Mouse (Mus musculus) liver, embryonic 15.5 days (tissue): ENCODE results near the gene Secisbp2. TPM values are rescaled to one million over a fixed set of nuclear protein-coding genes. Genes with fewer than 3 reads are reported as not detected.
"Not testable (repeated sequence)": the region's sequence is repeated elsewhere in the genome, so short reads cannot be mapped to it uniquely, and the experiment has no call there.

Experiments used
- ATAC-seq: fragments of 200-750 bp; cut with Nextera tagmentation; 2 replicates; pipeline ENCODE4 v1.8.0; 2017; ENCODE audit warnings: moderate number of reproducible peaks, mild to moderate bottlenecking, moderate library complexity; ENCODE audit not compliant: insufficient read depth
- H3K27ac ChIP-seq: fragments of 300-500 bp; sonication (generic); replicated peaks from 2 replicates; pipeline ENCODE4 v1.5.1; 2015; ENCODE audit warnings: mild to moderate bottlenecking, inconsistent platforms
- H3K27me3 ChIP-seq: fragments of 300-500 bp; sonication (generic); 2 replicates; pipeline ENCODE4 v1.6.1; 2015; ENCODE audit warnings: mild to moderate bottlenecking, inconsistent platforms
- H3K36me3 ChIP-seq: fragments of 300-500 bp; sonication (generic); replicated peaks from 2 replicates; pipeline ENCODE4 v1.6.1; 2015; ENCODE audit warnings: moderate library complexity, mild to moderate bottlenecking, inconsistent platforms
- H3K4me1 ChIP-seq: fragments of 300-500 bp; sonication (generic); replicated peaks from 2 replicates; pipeline ENCODE4 v1.6.1; 2015; ENCODE audit warnings: inconsistent platforms
- H3K4me2 ChIP-seq: fragments of 300-500 bp; sonication (generic); 2 replicates; pipeline ENCODE4 v1.6.1; 2015; ENCODE audit warnings: moderate library complexity, mild to moderate bottlenecking, inconsistent platforms
- H3K4me3 ChIP-seq: fragments of 300-500 bp; sonication (generic); replicated peaks from 2 replicates; pipeline ENCODE4 v1.5.1; 2015; ENCODE audit warnings: mild to moderate bottlenecking, inconsistent platforms
- H3K9ac ChIP-seq: fragments of 300-500 bp; sonication (generic); 2 replicates; pipeline ENCODE4 v1.6.1; 2015; ENCODE audit warnings: moderate library complexity, mild to moderate bottlenecking, inconsistent platforms
- H3K9me3 ChIP-seq: fragments of 300-500 bp; sonication (generic); replicated peaks from 2 replicates; pipeline ENCODE4 v1.6.1; 2016; ENCODE audit warnings: inconsistent platforms
- WGBS: fragments of 180-500 bp; shearing (Covaris S2); methylation state at CpG from one replicate; pipeline ENCODE4 v1.1.7; 2015; ENCODE audit warnings: mixed read lengths; ENCODE audit not compliant: insufficient replicate concordance; 5-methylcytosine and 5-hydroxymethylcytosine counted together
- polyA plus RNA-seq: library from polyadenylated mRNA; unstranded; fragments of >200 nt; fragmentation: Nextera tagmentation; extraction: Ambion mirVana; gene quantifications from 2 replicates; pipeline ENCODE4 v1.2.1, GENCODE M21; 2015

Gene Secisbp2
- polyA plus RNA-seq, 1 experiment from 2014 or later: 13.0 TPM

GRCm38 (mm10) chr13:51618602-51619001, 32.9 kb upstream of the Secisbp2 start:
- Histone ChIP-seq H3K4me1 (no peaks in the 10 kb centered on the region; the same call in 1 of the 2 replicates), H3K4me3 (no peak overlapping the region), H3K27ac (no peak overlapping the region), H3K9me3 (no peaks in the 10 kb centered on the region), H3K4me2 (no peak overlapping the region), H3K27me3 (no peaks in the 10 kb centered on the region; the same call in 1 of the 2 replicates), H3K36me3 (no peaks in the 10 kb centered on the region), H3K9ac (no peak overlapping the region)
- 13% methylated on average over 7 of the region's 9 CpGs for WGBS
- ATAC-seq: no peak

GRCm38 (mm10) chr13:51622626-51623025, 28.9 kb upstream of the Secisbp2 start:
- 63% methylated on average over 5 of the region's 5 CpGs for WGBS

GRCm38 (mm10) chr13:51623678-51624077, 27.8 kb upstream of the Secisbp2 start:
- H3K27me3 ChIP-seq: no peaks in the 10 kb centered on the region
- WGBS: 66% methylated on average over 2 of the region's 2 CpGs
- no peaks in the 10 kb centered on the region for H3K9me3 ChIP-seq
- H3K36me3 ChIP-seq: no peaks in the 10 kb centered on the region
- H3K4me2 ChIP-seq: no peak overlapping the region
- no peak overlapping the region for H3K27ac ChIP-seq
- H3K4me1 ChIP-seq: no peaks in the 10 kb centered on the region
- no peak overlapping the region for H3K4me3 ChIP-seq
- H3K9ac ChIP-seq: no peak overlapping the region
- ATAC-seq: no peak

More at GRCm38 (mm10) chr13:51622626-51623025, 28.9 kb upstream of the Secisbp2 start:
- Histone ChIP-seq H3K4me2 (no peak overlapping the region), H3K9ac (no peak overlapping the region), H3K27me3 (no peaks in the 10 kb centered on the region), H3K9me3 (no peaks in the 10 kb centered on the region), H3K36me3 (no peaks in the 10 kb centered on the region), H3K27ac (no peak overlapping the region), H3K4me3 (no peak overlapping the region), H3K4me1 (no peaks in the 10 kb centered on the region)
- ATAC-seq: no peak

GRCm38 (mm10) chr13:51628273-51628848, 23.1 kb upstream of the Secisbp2 start:
- Histone ChIP-seq H3K27me3 (no peaks in the 10 kb centered on the region), H3K27ac (no peak overlapping the region), H3K36me3 (no peaks in the 10 kb centered on the region), H3K4me3 (no peak overlapping the region), H3K9ac (no peak overlapping the region), H3K4me2 (no peak overlapping the region), H3K9me3 (no peaks in the 10 kb centered on the region), H3K4me1 (no peaks in the 10 kb centered on the region)
- ATAC-seq: no peak
- 36% methylated on average over 6 of the region's 6 CpGs for WGBS

- H3K9me3 ChIP-seq: no peaks in the 10 kb centered on the region
- WGBS: 69% methylated on average over 15 of the region's 15 CpGs
- ATAC-seq: no peak
- H3K4me2 ChIP-seq: no peak overlapping the region
- H3K27ac ChIP-seq: no peak overlapping the region
- H3K27me3 ChIP-seq: no peaks in the 10 kb centered on the region
- no peak overlapping the region for H3K4me3 ChIP-seq
- no peaks in the 10 kb centered on the region for H3K36me3 ChIP-seq
- no peaks in the 10 kb centered on the region for H3K4me1 ChIP-seq
- H3K9ac ChIP-seq: no peak overlapping the region
Observed at GRCm38 (mm10) chr13:51631354-51631992, 20.0 kb upstream of the Secisbp2 start.

GRCm38 (mm10) chr13:51632560-51633218, 18.8 kb upstream of the Secisbp2 start:
- H3K27me3 ChIP-seq: no peaks in the 10 kb centered on the region
- 70% methylated on average over 5 of the region's 5 CpGs for WGBS
- H3K4me1 ChIP-seq: no peaks in the 10 kb centered on the region
- H3K4me2 ChIP-seq: no peak overlapping the region
- no peak overlapping the region for H3K27ac ChIP-seq
- no peak overlapping the region for H3K9ac ChIP-seq
- no peak for ATAC-seq
- H3K9me3 ChIP-seq: no peaks in the 10 kb centered on the region
- H3K4me3 ChIP-seq: no peak overlapping the region
- no peaks in the 10 kb centered on the region for H3K36me3 ChIP-seq

GRCm38 (mm10) chr13:51635384-51635783, 16.1 kb upstream of the Secisbp2 start:
- H3K4me2 ChIP-seq, H3K4me3 ChIP-seq, H3K27ac ChIP-seq, ATAC-seq, H3K9me3 ChIP-seq, H3K36me3 ChIP-seq, H3K9ac ChIP-seq, H3K27me3 ChIP-seq, H3K4me1 ChIP-seq: not testable (repeated sequence)
- 53% methylated on average over 6 of the region's 9 CpGs for WGBS

GRCm38 (mm10) chr13:51638958-51639357, 12.5 kb upstream of the Secisbp2 start:
- no peak overlapping the region for H3K9ac ChIP-seq
- H3K4me1 ChIP-seq: peaks cover 16% of the 10 kb centered on the region
- H3K27ac ChIP-seq: no peak overlapping the region
- H3K4me2 ChIP-seq: no peak overlapping the region
- no peak overlapping the region for H3K4me3 ChIP-seq
- no peaks in the 10 kb centered on the region for H3K27me3 ChIP-seq
- H3K9me3 ChIP-seq: no peaks in the 10 kb centered on the region
- WGBS: 56% methylated on average over 4 of the region's 4 CpGs
- no peak for ATAC-seq
- H3K36me3 ChIP-seq: no peaks in the 10 kb centered on the region

- no peak for ATAC-seq
- 74% methylated on average over 3 of the region's 3 CpGs for WGBS
- no peak overlapping the region for H3K9ac ChIP-seq
- no peak overlapping the region for H3K4me2 ChIP-seq
- no peak overlapping the region for H3K4me3 ChIP-seq
- H3K27ac ChIP-seq: peak overlapping the region; percentile 72; the same call in 1 of the 2 replicates
- H3K9me3 ChIP-seq: no peaks in the 10 kb centered on the region
- H3K36me3 ChIP-seq: no peaks in the 10 kb centered on the region
- H3K4me1 ChIP-seq: peaks cover 22% of the 10 kb centered on the region
- no peaks in the 10 kb centered on the region for H3K27me3 ChIP-seq
Observed at GRCm38 (mm10) chr13:51641424-51641823, 10.1 kb upstream of the Secisbp2 start.

- 41% methylated on average over 11 of the region's 11 CpGs for WGBS
- peak overlapping the region; percentile 72 for H3K27ac ChIP-seq
Observed at GRCm38 (mm10) chr13:51642171-51642778, 9.2 kb upstream of the Secisbp2 start.

More at GRCm38 (mm10) chr13:51642171-51642778, 9.2 kb upstream of the Secisbp2 start:
- no peak for ATAC-seq
- H3K9me3 ChIP-seq: no peaks in the 10 kb centered on the region
- H3K9ac ChIP-seq: no peak overlapping the region
- peaks cover 22% of the 10 kb centered on the region for H3K4me1 ChIP-seq
- H3K36me3 ChIP-seq: no peaks in the 10 kb centered on the region
- H3K27me3 ChIP-seq: no peaks in the 10 kb centered on the region
- H3K4me2 ChIP-seq: peak overlapping the region; percentile 34
- H3K4me3 ChIP-seq: peak overlapping the region; percentile 11; the same call in 1 of the 2 replicates
